Mouse (Mus musculus): ENCODE data around the gene Ccdc146.

Ccdc146 gene

GRCm38 (mm10) chr5:21264352-21265021, 160.0 kb downstream of the Ccdc146 start:
- no peak for DNase-seq (ENCODE audit: low read depth, low spot score)

DNA sequence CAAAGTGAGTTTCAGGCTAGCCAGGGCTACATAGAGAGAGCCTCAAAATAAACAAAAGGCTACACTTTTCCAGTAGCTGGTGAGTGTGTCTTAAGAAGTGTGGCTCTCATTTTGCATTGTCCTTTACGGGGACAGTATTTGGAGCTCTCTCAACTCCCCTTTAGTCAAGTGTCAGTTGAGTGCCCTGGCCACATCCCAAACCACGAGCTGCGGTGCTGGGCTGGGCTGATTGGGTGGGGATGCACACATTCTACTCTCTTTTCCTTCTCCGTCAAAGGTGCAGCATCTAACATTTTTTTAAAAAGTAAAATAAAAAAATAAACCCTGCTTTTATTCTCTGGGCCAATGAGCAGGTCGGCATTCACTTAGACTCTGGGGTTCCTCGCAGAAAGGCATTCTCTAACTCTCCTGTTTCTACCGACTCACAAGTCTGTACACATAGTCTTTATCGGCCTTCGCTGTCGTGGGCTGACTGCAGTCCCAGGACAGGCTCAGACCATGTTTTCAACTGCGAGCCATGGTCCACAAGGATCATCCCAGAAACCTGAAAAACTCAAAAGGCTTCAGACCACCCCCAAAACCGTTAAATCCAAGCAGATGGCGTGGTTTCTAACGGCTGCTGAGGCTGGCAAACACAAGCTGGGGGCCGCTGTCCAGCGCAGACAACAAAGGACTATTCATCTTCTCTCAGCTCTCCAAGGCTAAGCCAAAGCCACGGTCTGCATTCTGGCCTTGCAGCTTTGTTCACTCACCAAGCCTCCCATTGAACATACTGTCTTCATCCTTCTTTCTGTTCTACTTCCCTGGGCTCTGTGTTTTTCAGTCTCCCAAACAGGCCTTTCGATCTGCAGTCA, 161.0 kb downstream of the Ccdc146 start:
- no peak for DNase-seq (ENCODE audit: low read depth, low spot score)

DNA sequence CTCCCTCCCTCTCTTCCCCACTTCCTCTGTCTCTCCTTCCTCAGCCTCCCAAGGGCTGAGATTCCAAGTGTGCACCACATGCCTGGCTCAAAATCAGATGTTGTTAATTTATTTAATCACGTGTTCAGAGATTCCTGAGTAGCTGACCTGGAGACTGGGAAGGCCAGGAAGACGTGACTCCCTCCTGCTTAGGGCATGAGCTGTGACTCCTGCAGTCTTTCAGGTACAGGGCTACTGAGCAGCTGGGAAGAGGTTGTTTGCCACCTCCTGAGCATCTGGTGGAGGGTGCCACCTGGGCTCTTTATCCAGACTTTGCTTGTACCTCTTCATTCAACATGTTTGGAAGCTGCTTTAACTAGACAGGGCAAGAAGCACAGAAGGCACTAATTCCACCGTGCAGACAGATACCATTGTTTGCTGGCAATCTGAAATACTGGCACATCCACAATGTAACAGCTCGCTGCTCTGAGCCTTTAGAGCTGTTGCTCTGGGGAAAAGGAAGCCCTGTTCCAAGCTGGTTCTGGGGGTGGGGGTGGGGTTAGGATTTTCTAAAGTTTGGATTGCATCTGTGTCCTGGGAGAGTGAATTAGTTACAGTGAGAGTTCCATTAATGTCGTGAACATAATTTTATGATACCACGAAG, 163.2 kb downstream of the Ccdc146 start:
- no peak for DNase-seq (ENCODE audit: low read depth, low spot score)

- DNase-seq (ENCODE audit: low read depth, low spot score): no peak
These were observed 163.7 kb downstream of the Ccdc146 start for GRCm38 (mm10) chr5:21260746-21261145.

DNA sequence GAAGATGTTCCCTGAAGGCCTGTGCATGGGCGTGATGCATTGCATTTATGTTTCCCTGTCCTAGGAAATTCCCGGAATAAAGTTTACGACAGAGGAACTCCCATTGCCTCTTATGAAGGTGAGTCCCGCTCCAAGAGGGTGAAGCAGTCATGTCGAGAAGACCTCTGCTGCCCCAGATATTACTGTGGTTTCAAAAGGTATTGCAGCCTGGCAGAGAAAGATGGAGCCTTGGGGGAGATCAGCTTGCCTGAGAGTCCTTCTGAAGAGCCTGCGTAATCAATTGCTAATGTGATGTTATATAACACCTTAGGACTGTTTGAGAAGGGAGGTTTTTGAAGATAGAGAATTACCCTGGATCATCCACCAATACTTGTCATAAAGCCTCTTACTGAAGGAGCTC, 166.7 kb downstream of the Ccdc146 start:
- peak; percentile 84 for DNase-seq (ENCODE audit: low read depth, low spot score)

DNA sequence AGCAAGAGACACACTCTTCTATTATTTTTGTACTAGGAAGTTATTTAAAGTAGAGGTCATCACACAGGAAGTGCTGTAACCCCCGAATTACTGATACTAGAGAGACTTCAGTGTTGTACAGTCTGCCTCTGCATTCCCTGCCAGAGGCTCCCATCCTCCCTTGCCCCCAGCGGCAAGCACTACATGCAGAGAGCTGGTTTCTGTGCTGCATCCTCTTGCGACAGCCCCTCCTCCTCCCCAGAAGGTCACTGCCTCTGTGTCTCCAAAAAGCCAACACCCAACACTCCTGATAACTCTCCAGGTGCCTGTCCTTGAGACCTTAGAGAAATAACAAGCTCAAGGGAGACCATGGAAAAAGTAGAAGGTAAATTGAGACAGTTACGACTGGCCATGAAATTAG, 167.4 kb downstream of the Ccdc146 start:
- peak; percentile 91 for DNase-seq (ENCODE audit: low read depth, low spot score)

- no peak for DNase-seq (ENCODE audit: low read depth, low spot score)
These were observed 168.8 kb downstream of the Ccdc146 start for GRCm38 (mm10) chr5:21255551-21256132.

GRCm38 (mm10) chr5:21254731-21255525, 169.5 kb downstream of the Ccdc146 start:
- no peak for DNase-seq (ENCODE audit: low read depth, low spot score)

GRCm38 (mm10) chr5:21248834-21249233, 175.6 kb downstream of the Ccdc146 start:
- no peak for DNase-seq (ENCODE audit: low read depth, low spot score)

GRCm38 (mm10) chr5:21247916-21248315, 176.6 kb downstream of the Ccdc146 start:
- no peak for DNase-seq (ENCODE audit: low read depth, low spot score)

GRCm38 (mm10) chr5:21246794-21247193, 177.7 kb downstream of the Ccdc146 start:
- DNase-seq (ENCODE audit: low read depth, low spot score): no peak

DNA sequence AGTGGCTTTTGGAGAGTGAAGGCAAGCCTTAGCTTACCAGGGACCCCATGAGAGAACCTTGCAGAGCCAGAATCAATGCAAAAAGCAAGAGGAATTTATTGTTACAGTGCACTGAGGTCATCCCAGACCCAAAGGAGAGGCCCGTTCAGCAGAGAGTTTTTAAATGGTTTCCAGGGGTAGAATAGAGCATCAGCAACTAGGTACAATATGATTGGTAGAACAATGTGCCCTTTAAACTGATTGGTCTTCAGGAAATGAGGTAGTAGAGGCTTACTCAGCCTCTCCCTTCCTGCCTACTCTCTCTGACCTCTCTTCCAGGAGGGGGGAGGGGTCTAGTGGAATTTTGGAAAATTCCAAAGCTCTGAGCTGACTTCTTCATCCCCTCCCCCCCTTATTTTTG, 179.2 kb downstream of the Ccdc146 start:
- peak; percentile 71 for DNase-seq (ENCODE audit: low read depth, low spot score)

- peak; percentile 97 for DNase-seq (ENCODE audit: low read depth, low spot score)
These were observed 179.9 kb downstream of the Ccdc146 start for GRCm38 (mm10) chr5:21244575-21244974.
